Comparison of ENCODE assay signal across 8 mouse cellular contexts in the genomic region with DNA sequence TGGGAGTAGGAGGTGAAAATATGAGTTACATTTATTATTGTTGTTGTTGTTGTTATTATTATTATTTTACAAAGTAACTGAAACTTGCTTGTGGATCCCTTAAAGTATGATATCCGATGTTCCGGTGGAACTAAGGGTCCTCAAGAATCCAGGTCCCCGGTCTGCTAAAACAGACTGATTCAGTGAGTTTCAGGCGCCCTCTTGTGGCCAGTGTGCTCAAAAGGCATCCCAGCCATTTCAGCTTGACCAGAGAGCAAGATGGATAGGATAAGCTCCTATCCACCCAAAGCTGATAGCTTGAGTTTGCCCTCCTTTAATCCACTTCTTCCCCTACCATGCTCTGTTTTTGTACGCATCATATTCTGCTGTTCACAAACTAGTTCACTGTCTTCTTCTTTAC. TPM values are rescaled to one million over a fixed set of nuclear protein-coding genes. Genes with fewer than 3 reads are reported as not detected.
DNase-seq lines count a peak whose midpoint lies in the region; ATAC-seq and TF ChIP-seq lines count a peak whose summit lies in the region.

No protein-coding gene starts in this region.

- H3K27ac ChIP-seq in MEL (ENCODE audit: control insufficient read depth, low read depth, low read length), result no peak overlapping the region
- no peak overlapping the region for H3K27ac ChIP-seq in layer of hippocampus, adult 2 months

- no peak for TF ChIP-seq EP300 in MEL (IDR thresholded peaks at IDR 0.05; ENCODE audit: low read depth in 1 of 2, low read length in 2 of 2)

- no peak overlapping the region for H3ac ChIP-seq in C2C12 (ENCODE audit: control insufficient read depth, insufficient read length, low read depth)

- TF ChIP-seq CTCF in C2C12 (IDR thresholded peaks at IDR 0.05; ENCODE audit: control insufficient read depth, insufficient read depth, insufficient read length) (peak; percentile 64), MEL (IDR thresholded peaks at IDR 0.05 in 2 of 3, conservative IDR thresholded peaks at IDR 0.05 in 1 of 3; ENCODE audit: control insufficient read depth in 1 of 3, insufficient read depth in 1 of 3, low read depth in 2 of 3, low read length in 3 of 3, poor library complexity in 1 of 3, severe bottlenecking in 1 of 3) (peak; percentile 95 to 97 (median 97))
- TF ChIP-seq CTCF in layer of hippocampus, adult 2 months (conservative IDR thresholded peaks at IDR 0.05), result peak; percentile 93

- H3K9me3 ChIP-seq in MEL (replicated peaks; ENCODE audit: insufficient read depth, low read length), result no peaks in the 10 kb centered on the region

- DNase-seq in MEL (ENCODE audit: low read depth, low spot score), result peak; percentile 76
- peak; percentile 51 for DNase-seq in cerebellum, adult 8-10 months
- peak; percentile 8 to 12 for DNase-seq in gastrocnemius, adult 8-10 months (ENCODE audit: low spot score in 2 of 2)
- DNase-seq in layer of hippocampus, adult 2 months (ENCODE audit: low spot score in 2 of 2), result peak; percentile 72 to 81
- DNase-seq in lung, postnatal 4 days, result peak; percentile 56 to 78
- DNase-seq in right cerebral cortex, postnatal 4 days, result peak; percentile 91

- H3K9ac ChIP-seq in MEL (ENCODE audit: control insufficient read depth, low read depth, low read length, poor library complexity, severe bottlenecking), result no peak overlapping the region

- no peak for TF ChIP-seq POLR2A in MEL (IDR thresholded peaks at IDR 0.05; ENCODE audit: control insufficient read depth in 1 of 2, insufficient read depth in 1 of 2, low read depth in 1 of 2, low read length in 2 of 2, poor library complexity in 1 of 2)

- H3K4me3 ChIP-seq in C2C12 (ENCODE audit: insufficient read depth, poor library complexity, severe bottlenecking) (no peak overlapping the region), MEL (ENCODE audit: control insufficient read depth in 1 of 2, insufficient read depth in 1 of 2, low read depth in 2 of 2, low read length in 2 of 2) (no peak overlapping the region)
- H3K4me3 ChIP-seq in layer of hippocampus, adult 2 months, result no peak overlapping the region

- H3K79me2 ChIP-seq in C2C12 (ENCODE audit: control insufficient read depth, insufficient read depth) (no peaks in the 10 kb centered on the region), MEL (ENCODE audit: control insufficient read depth, insufficient read depth, low read length, poor library complexity) (no peaks in the 10 kb centered on the region)

- no peaks in the 10 kb centered on the region for H3K79me3 ChIP-seq in C2C12 (ENCODE audit: low read depth)

- H3K4me1 ChIP-seq in MEL (ENCODE audit: control insufficient read depth in 1 of 2, insufficient read depth in 2 of 2, low read length in 2 of 2), result no peaks in the 10 kb centered on the region

- H3K36me3 ChIP-seq in C2C12 (ENCODE audit: control insufficient read depth, insufficient read depth) (no peaks in the 10 kb centered on the region), MEL (ENCODE audit: control insufficient read depth in 1 of 2, insufficient read depth in 2 of 2, low read length in 2 of 2) (no peaks in the 10 kb centered on the region)

- peak; percentile 89 for TF ChIP-seq RAD21 in MEL (IDR thresholded peaks at IDR 0.05; ENCODE audit: low read depth, low read length)

- ATAC-seq in activated CD4-positive, CD25-positive, alpha-beta regulatory T cell, adult 4 months, result no peak

- peaks cover 9% of the 10 kb centered on the region for H3K27me3 ChIP-seq in C2C12 (ENCODE audit: control insufficient read depth, insufficient read depth, insufficient read length)
- H3K27me3 ChIP-seq in MEL (ENCODE audit: control insufficient read depth in 1 of 2, insufficient read depth in 2 of 2, low read length in 2 of 2), result no peaks in the 10 kb centered on the region

TF ChIP-seq in C2C12, 6 proteins besides CTCF, POLR2A, EP300 and RAD21:
- no peak for TF ChIP-seq MAX (IDR thresholded peaks at IDR 0.05)
- no peak for TF ChIP-seq FOSL1 (IDR thresholded peaks at IDR 0.05; ENCODE audit: insufficient read depth, low read length, poor library complexity, severe bottlenecking)

TF ChIP-seq in MEL, 35 proteins besides CTCF, POLR2A, EP300 and RAD21:
- TF ChIP-seq CHD2 (IDR thresholded peaks at IDR 0.05; ENCODE audit: low read length) (no peak), MYC (IDR thresholded peaks at IDR 0.05; ENCODE audit: low read depth, low read length) (no peak), ETS1 (IDR thresholded peaks at IDR 0.05; ENCODE audit: low read depth, low read length) (no peak), MYB (IDR thresholded peaks at IDR 0.05; ENCODE audit: low read depth, low read length) (no peak), NRF1 (IDR thresholded peaks at IDR 0.05; ENCODE audit: insufficient read depth, low read depth, low read length, poor library complexity, severe bottlenecking) (no peak), ZC3H11A (IDR thresholded peaks at IDR 0.05; ENCODE audit: low read depth, low read length) (peak; percentile 50), ELF1 (IDR thresholded peaks at IDR 0.05; ENCODE audit: low read depth, low read length) (no peak), GATA1 (IDR thresholded peaks at IDR 0.05; ENCODE audit: low read depth, low read length) (0 out of 2 replicates have a peak, but pooled peaks have one; percentile 23), SMC3 (IDR thresholded peaks at IDR 0.05; ENCODE audit: low read depth, low read length) (peak; percentile 90), MAFK (IDR thresholded peaks at IDR 0.05; ENCODE audit: borderline replicate concordance, low read depth, low read length) (no peak)
TF ChIP-seq in MEL: peak in this region for 3.

RNA-seq across cellular contexts. Expression of a gene that starts 35.0 kb away (rescaled TPM):
- polyA plus RNA-seq in C2C12 (2012; fragmentation: generic; extraction: Trizol) (13.7 TPM), MEL (2012; ENCODE audit: insufficient read depth in 1 of 2, insufficient read length in 2 of 2, low read depth in 1 of 2, low replicate concordance in 2 of 2, missing spikeins in 1 of 2) (1,000 to 10,000 TPM in 1 of 2 experiments, 10 to 100 TPM in 1; 99.6 to 1,920 TPM)
- total RNA-seq in MEL (2012; rRNA removed), result 86.5 and 93.3 TPM in 2 replicates
- total RNA-seq in gastrocnemius, adult 8-10 months (2022), result under 1 TPM in 1 of 4 experiments, not detected in 3; 0.10 TPM
- total RNA-seq in layer of hippocampus, adult 2 months (2021), result 1 to 10 TPM; 1.0 to 1.4 TPM
- polyA plus RNA-seq in activated CD4-positive, CD25-positive, alpha-beta regulatory T cell, adult 4 months (2017; shearing (Covaris generic)), result 10 to 100 TPM; 27.0 to 34.7 TPM

Comparison
In these comparisons a context has a peak if more than half of its experiments do, and no peak if none do; other contexts are left out.
1. DNase-seq: peak in every context shown above with its lines; median percentile 91 in right cerebral cortex, postnatal 4 days; 76 in layer of hippocampus, adult 2 months; 76 in MEL; 67 in lung, postnatal 4 days; 51 in cerebellum, adult 8-10 months; 10 in gastrocnemius, adult 8-10 months.
2. RNA of a gene that starts 35.0 kb away (total RNA-seq): 86.5 to 93.3 TPM in MEL; 1.0 to 1.4 TPM in layer of hippocampus, adult 2 months and 0.10 TPM in gastrocnemius, adult 8-10 months; every median in the first group is over 10 times any median in the second.
3. Peak in every context shown above with its lines, with median percentiles within 50 percentile points of each other: CTCF ChIP-seq.